Mouse (Mus musculus) testis, adult 2 months (tissue): ENCODE results near the gene Hist2h2aa2.

ENCODE experiments used
- CTCF ChIP-seq: fragments of 200-500 bp; IDR thresholded peaks from 2 replicates; pipeline ENCODE4 v1.5.1; 2012; ENCODE audit warnings: low read depth, mild to moderate bottlenecking, inconsistent platforms, low read length, moderate library complexity; ENCODE audit not compliant: control insufficient read depth, insufficient read depth, insufficient replicate concordance
- POLR2A ChIP-seq: fragments of 200-500 bp; IDR thresholded peaks from 2 replicates; pipeline ENCODE4 v1.6.1; 2012; ENCODE audit warnings: low read depth, mild to moderate bottlenecking, inconsistent platforms, low read length, moderate library complexity; ENCODE audit not compliant: control insufficient read depth

DNA sequence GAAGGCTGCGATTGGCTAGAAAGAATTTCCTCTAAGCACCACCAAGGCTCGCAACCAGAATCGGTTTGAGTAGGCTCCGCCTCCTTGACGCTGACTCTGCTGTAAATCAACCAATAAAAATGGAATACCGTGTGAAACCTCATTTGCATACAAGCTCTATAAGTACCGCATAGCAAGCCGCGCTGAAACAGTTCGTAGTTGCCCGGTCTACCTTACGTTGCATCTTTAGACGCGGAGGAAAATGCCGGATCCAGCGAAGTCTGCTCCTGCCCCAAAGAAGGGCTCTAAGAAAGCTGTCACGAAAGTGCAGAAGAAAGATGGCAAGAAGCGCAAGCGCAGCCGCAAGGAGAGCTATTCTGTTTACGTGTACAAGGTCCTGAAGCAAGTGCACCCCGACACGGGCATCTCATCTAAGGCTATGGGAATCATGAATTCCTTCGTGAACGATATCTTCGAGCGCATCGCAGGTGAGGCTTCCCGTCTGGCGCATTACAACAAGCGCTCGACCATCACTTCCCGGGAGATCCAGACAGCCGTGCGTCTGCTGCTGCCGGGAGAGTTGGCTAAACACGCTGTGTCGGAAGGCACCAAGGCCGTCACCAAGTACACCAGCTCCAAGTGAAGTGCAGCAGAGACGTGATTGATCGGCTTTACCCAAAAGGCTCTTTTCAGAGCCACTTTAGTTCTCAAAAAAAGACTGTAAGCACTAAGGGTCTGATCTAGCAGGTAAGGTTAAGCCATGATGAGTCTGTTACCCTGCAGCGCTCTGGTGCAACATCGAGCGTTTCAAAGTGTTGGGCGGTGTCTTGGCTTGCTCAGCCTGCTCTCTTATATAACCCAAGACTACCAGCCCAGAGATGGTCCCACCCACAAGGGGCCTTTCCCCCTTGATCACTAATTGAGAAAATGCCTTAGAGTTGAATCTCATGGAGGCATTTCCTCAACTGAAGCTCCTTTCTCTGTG lies 29.7 kb upstream of the Hist2h2aa2 start, which contains the start of gene Hist2h2bb:
- no peak for TF ChIP-seq CTCF
- TF ChIP-seq POLR2A = peak; percentile 90
